Mouse (Mus musculus) neural tube, embryonic 12.5 days (tissue): ENCODE results near the gene Ros1. TPM values are rescaled to one million over a fixed set of nuclear protein-coding genes. Genes with fewer than 3 reads are reported as not detected.
A peak's percentile ranks its signal among the peaks of the same experiment; 100 is the strongest.

Experiments used
- ATAC-seq: fragments of 200-750 bp; cut with Nextera tagmentation; 2 replicates; pipeline ENCODE4 v1.8.0; 2017; ENCODE audit warnings: low read depth, mild to moderate bottlenecking, moderate TSS enrichment, moderate library complexity; ENCODE audit not compliant: low FRiP score
- H3K27ac ChIP-seq: fragments of 300-500 bp; sonication (generic); 2 replicates; pipeline ENCODE4 v1.5.1; 2016
- H3K27me3 ChIP-seq: fragments of 300-500 bp; sonication (generic); replicated peaks from 2 replicates; pipeline ENCODE4 v1.6.1; 2016; ENCODE audit warnings: mild to moderate bottlenecking
- H3K36me3 ChIP-seq: fragments of 300-500 bp; sonication (generic); 2 replicates; pipeline ENCODE4 v1.6.1; 2016; ENCODE audit warnings: mild to moderate bottlenecking
- H3K4me1 ChIP-seq: fragments of 300-500 bp; sonication (generic); 2 replicates; pipeline ENCODE4 v1.6.1; 2016
- H3K4me2 ChIP-seq: fragments of 300-500 bp; sonication (generic); replicated peaks from 2 replicates; pipeline ENCODE4 v1.6.1; 2016; ENCODE audit warnings: mild to moderate bottlenecking
- H3K4me3 ChIP-seq: fragments of 300-500 bp; sonication (generic); 2 replicates; pipeline ENCODE4 v1.5.1; 2016
- H3K9ac ChIP-seq: fragments of 300-500 bp; sonication (generic); 2 replicates; pipeline ENCODE4 v1.6.1; 2016; ENCODE audit warnings: mild to moderate bottlenecking
- H3K9me3 ChIP-seq: fragments of 300-500 bp; sonication (generic); 2 replicates; pipeline ENCODE4 v1.6.1; 2016; ENCODE audit warnings: mild to moderate bottlenecking
- WGBS: fragments of 180-500 bp; shearing (Covaris S2); methylation state at CpG from one replicate; pipeline ENCODE4 v1.1.7; 2016; 5-methylcytosine and 5-hydroxymethylcytosine counted together
- polyA plus RNA-seq: library from polyadenylated mRNA; unstranded; fragments of >200 nt; fragmentation: Nextera tagmentation; extraction: Ambion mirVana; gene quantifications from 2 replicates; pipeline ENCODE4 v1.2.1, GENCODE M21; 2016

Gene Ros1
- polyA plus RNA-seq: not detected in 2 replicates

GRCm38 (mm10) chr10:52194957-52195852 lies at the start of gene Ros1:
Gene Ros1 (minus strand): TSS chr10:52195244.
- Histone ChIP-seq H3K27ac (no peak within 1 kb of the TSS), H3K36me3 (no peaks in the 10 kb centered on the region), H3K9ac (no peak within 1 kb of the TSS), H3K4me1 (no peaks in the 10 kb centered on the region), H3K27me3 (no peaks in the 10 kb centered on the region), H3K9me3 (no peaks in the 10 kb centered on the region), H3K4me2 (no peak within 1 kb of the TSS), H3K4me3 (no peak within 1 kb of the TSS)
- no peak for ATAC-seq
- WGBS: 85% methylated on average over 7 of the region's 7 CpGs

- Histone ChIP-seq H3K9ac (no peak overlapping the region), H3K9me3 (0 out of 2 replicates have a peak, but pooled peaks cover 7% of the 10 kb centered on the region), H3K4me1 (peaks cover 3% of the 10 kb centered on the region; the same call in 1 of the 2 replicates), H3K27ac (no peak overlapping the region), H3K4me2 (no peak overlapping the region; the same call in 1 of the 2 replicates), H3K4me3 (no peak overlapping the region), H3K36me3 (no peaks in the 10 kb centered on the region), H3K27me3 (no peaks in the 10 kb centered on the region)
- WGBS: 37% methylated on average over 7 of the region's 7 CpGs
- ATAC-seq: peak; percentile 77
Observed at GRCm38 (mm10) chr10:52242680-52243323, 47.8 kb upstream of the Ros1 start.

- H3K4me1 ChIP-seq: peaks cover 3% of the 10 kb centered on the region; the same call in 1 of the 2 replicates
- WGBS: 85% methylated on average over 5 of the region's 5 CpGs
- H3K9ac ChIP-seq: no peak overlapping the region
- no peaks in the 10 kb centered on the region for H3K27me3 ChIP-seq
- H3K9me3 ChIP-seq: 0 out of 2 replicates have a peak, but pooled peaks cover 4% of the 10 kb centered on the region
- no peak overlapping the region for H3K4me2 ChIP-seq
- no peak overlapping the region for H3K4me3 ChIP-seq
- no peaks in the 10 kb centered on the region for H3K36me3 ChIP-seq
- H3K27ac ChIP-seq: no peak overlapping the region
- ATAC-seq: no peak
Observed at GRCm38 (mm10) chr10:52242015-52242414, 47.0 kb upstream of the Ros1 start.

GRCm38 (mm10) chr10:52235461-52235860 lies 40.4 kb upstream of the Ros1 start:
- peak overlapping the region; percentile 84 for H3K4me3 ChIP-seq
- no peaks in the 10 kb centered on the region for H3K36me3 ChIP-seq

GRCm38 (mm10) chr10:52234654-52234981 lies 39.6 kb upstream of the Ros1 start:
- 20% methylated on average over 7 of the region's 7 CpGs for WGBS
- Histone ChIP-seq H3K9ac (peak overlapping the region; percentile 81), H3K27me3 (no peaks in the 10 kb centered on the region), H3K4me2 (peak overlapping the region; percentile 78), H3K9me3 (no peaks in the 10 kb centered on the region), H3K4me1 (peaks cover 6% of the 10 kb centered on the region; the same call in 1 of the 2 replicates), H3K36me3 (no peaks in the 10 kb centered on the region), H3K4me3 (peak overlapping the region; percentile 84), H3K27ac (no peak overlapping the region)
- ATAC-seq: no peak

More at GRCm38 (mm10) chr10:52235461-52235860, 40.4 kb upstream of the Ros1 start:
- no peaks in the 10 kb centered on the region for H3K9me3 ChIP-seq
- H3K4me1 ChIP-seq: peaks cover 6% of the 10 kb centered on the region; the same call in 1 of the 2 replicates
- H3K27me3 ChIP-seq: no peaks in the 10 kb centered on the region
- WGBS: 86% methylated on average over 5 of the region's 5 CpGs
- peak overlapping the region; percentile 78 for H3K4me2 ChIP-seq
- ATAC-seq: no peak
- no peak overlapping the region for H3K27ac ChIP-seq
- H3K9ac ChIP-seq: no peak overlapping the region

GRCm38 (mm10) chr10:52233969-52234653 lies 39.1 kb upstream of the Ros1 start:
- WGBS: under 1% methylated on average over 40 of the region's 40 CpGs
- H3K27me3 ChIP-seq: no peaks in the 10 kb centered on the region

GRCm38 (mm10) chr10:52233301-52233968 lies 38.4 kb upstream of the Ros1 start, which contains the start of gene Dcbld1:
Gene Dcbld1 (plus strand): TSS chr10:52233619.
- no peaks in the 10 kb centered on the region for H3K36me3 ChIP-seq
- H3K27ac ChIP-seq: peak within 1 kb of the TSS; percentile 66; the same call in 1 of the 2 replicates
- no peaks in the 10 kb centered on the region for H3K9me3 ChIP-seq
- peaks cover 6% of the 10 kb centered on the region; the same call in 1 of the 2 replicates for H3K4me1 ChIP-seq
- peak within 1 kb of the TSS; percentile 84 for H3K4me3 ChIP-seq
- H3K4me2 ChIP-seq: peak within 1 kb of the TSS; percentile 78
- under 1% methylated on average over 60 of the region's 60 CpGs for WGBS
- no peaks in the 10 kb centered on the region for H3K27me3 ChIP-seq
- peak; percentile 94 for ATAC-seq
- peak within 1 kb of the TSS; percentile 81 for H3K9ac ChIP-seq

More at GRCm38 (mm10) chr10:52233969-52234653, 39.1 kb upstream of the Ros1 start:
- ATAC-seq: peak; percentile 61
- Histone ChIP-seq H3K9ac (peak overlapping the region; percentile 81), H3K4me2 (peak overlapping the region; percentile 78), H3K9me3 (no peaks in the 10 kb centered on the region), H3K27ac (peak overlapping the region; percentile 66; the same call in 1 of the 2 replicates), H3K4me3 (peak overlapping the region; percentile 84), H3K36me3 (no peaks in the 10 kb centered on the region), H3K4me1 (peaks cover 6% of the 10 kb centered on the region; the same call in 1 of the 2 replicates)

GRCm38 (mm10) chr10:52232196-52233176 lies 37.4 kb upstream of the Ros1 start:
- peak overlapping the region; percentile 84 for H3K4me3 ChIP-seq
- no peaks in the 10 kb centered on the region for H3K9me3 ChIP-seq
- ATAC-seq: peak; percentile 43
- H3K4me1 ChIP-seq: peaks cover 6% of the 10 kb centered on the region; the same call in 1 of the 2 replicates
- 12% methylated on average over 21 of the region's 21 CpGs for WGBS
- H3K27me3 ChIP-seq: no peaks in the 10 kb centered on the region
- H3K36me3 ChIP-seq: no peaks in the 10 kb centered on the region
- H3K27ac ChIP-seq: no peak overlapping the region
- 0 out of 2 replicates have a peak overlapping the region, but pooled peaks have one; percentile 81 for H3K9ac ChIP-seq
- H3K4me2 ChIP-seq: peak overlapping the region; percentile 78

- Histone ChIP-seq H3K9me3 (no peaks in the 10 kb centered on the region), H3K9ac (no peak overlapping the region), H3K4me1 (no peaks in the 10 kb centered on the region), H3K4me3 (no peak overlapping the region), H3K36me3 (no peaks in the 10 kb centered on the region), H3K27me3 (no peaks in the 10 kb centered on the region), H3K27ac (no peak overlapping the region), H3K4me2 (no peak overlapping the region)
- WGBS: 90% methylated on average over 3 of the region's 3 CpGs
- no peak for ATAC-seq
Observed at GRCm38 (mm10) chr10:52219600-52219999, 24.6 kb upstream of the Ros1 start.

GRCm38 (mm10) chr10:52217564-52217934 lies 22.5 kb upstream of the Ros1 start:
- no peak overlapping the region for H3K27ac ChIP-seq
- H3K27me3 ChIP-seq: no peaks in the 10 kb centered on the region
- H3K36me3 ChIP-seq: no peaks in the 10 kb centered on the region
- H3K9me3 ChIP-seq: no peaks in the 10 kb centered on the region
- H3K4me2 ChIP-seq: no peak overlapping the region
- H3K4me1 ChIP-seq: no peaks in the 10 kb centered on the region
- WGBS: 59% methylated on average over 7 of the region's 7 CpGs
- H3K4me3 ChIP-seq: no peak overlapping the region
- peak; percentile 43; the same call in 1 of the 2 replicates for ATAC-seq
- no peak overlapping the region for H3K9ac ChIP-seq
